Mouse (Mus musculus): ENCODE results near the gene Myo9b. TPM values are rescaled to one million over a fixed set of nuclear protein-coding genes. Genes with fewer than 3 reads are reported as not detected.
A peak's percentile ranks its signal among the peaks of the same experiment; 100 is the strongest.

The Myo9b gene
- polyA plus RNA-seq, 1 experiment from 2014 or later: 71.2 TPM

GRCm38 (mm10) chr8:71346581-71346980 lies 74.1 kb downstream of the Myo9b start:
- DNase-seq (ENCODE audit: low read depth, low spot score): no peak
- ChIA-PET POLR2A (no interaction called here), CTCF (no interaction called here)
- in situ Hi-C loops (cut with MboI; ENCODE audit: low pct_unique_long_range_greater_than_20kb): no loop called here
- H3K27me3 ChIP-seq: no peaks in the 10 kb centered on the region
- TF ChIP-seq CTCF (IDR thresholded peaks at IDR 0.05): no peak
- no peak for ATAC-seq

DNA sequence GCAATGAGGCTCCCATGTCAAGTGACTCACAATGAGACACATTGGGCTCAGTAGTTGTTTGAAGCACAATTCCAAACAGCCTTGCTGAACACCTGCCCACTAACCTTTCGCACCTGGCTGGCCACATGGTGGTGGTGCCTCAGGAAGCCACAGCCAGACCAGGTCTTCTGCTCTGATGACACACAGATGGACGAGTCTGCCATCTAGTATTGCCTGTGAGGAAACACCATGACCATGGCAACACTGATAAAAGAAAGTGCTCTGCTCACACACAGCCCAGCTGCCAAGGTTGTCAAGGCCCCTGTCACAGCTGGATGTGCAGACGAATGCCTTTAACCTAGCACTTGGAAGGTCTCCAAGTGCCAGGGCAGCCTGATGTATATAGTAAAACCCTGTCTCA lies 78.6 kb downstream of the Myo9b start:
- TF ChIP-seq CTCF (IDR thresholded peaks at IDR 0.05): no peak
- CTCF ChIA-PET: interaction anchor here (1.4 kb wide), 1 partner anchor 17 kb away, joined by 3 read pairs; no protein-coding TSS in a partner anchor
- no peaks in the 10 kb centered on the region for H3K27me3 ChIP-seq
- POLR2A ChIA-PET: no interaction called here
- DNase-seq (ENCODE audit: low read depth, low spot score) (no peak), ATAC-seq (no peak)
- in situ Hi-C loops (cut with MboI; ENCODE audit: low pct_unique_long_range_greater_than_20kb): loop anchor here (25.0 kb wide), 1 partner anchor 464 kb away; the partner anchor contains the start of genes Rpl18a and Slc5a5

DNA sequence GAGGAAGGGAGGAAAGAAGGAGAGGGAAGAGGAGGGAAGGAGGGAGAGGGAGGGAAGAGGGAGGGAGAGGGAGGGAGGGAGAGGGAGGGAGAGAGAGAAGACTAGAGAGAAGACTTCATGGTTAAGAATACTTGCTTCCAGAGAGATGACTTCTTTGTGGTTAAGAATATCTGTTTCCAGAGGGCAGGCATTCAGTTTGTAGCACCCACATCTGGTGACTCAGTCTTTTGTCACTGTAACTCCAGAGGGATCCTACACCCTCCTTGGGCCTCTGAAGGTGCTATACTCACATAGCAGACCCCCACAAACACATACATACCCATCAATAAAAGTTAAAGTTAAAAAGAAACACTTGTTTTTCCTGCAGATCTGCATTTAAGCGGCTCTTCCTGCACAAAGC lies 79.0 kb downstream of the Myo9b start:
- ATAC-seq (no peak), DNase-seq (ENCODE audit: low read depth, low spot score) (no peak)
- TF ChIP-seq CTCF (IDR thresholded peaks at IDR 0.05): no peak
- POLR2A ChIA-PET: no interaction called here
- in situ Hi-C loops (cut with MboI; ENCODE audit: low pct_unique_long_range_greater_than_20kb): loop anchor here (25.0 kb wide), 1 partner anchor 464 kb away; the partner anchor contains the start of genes Rpl18a and Slc5a5
- H3K27me3 ChIP-seq: no peaks in the 10 kb centered on the region
- CTCF ChIA-PET: no interaction called here

GRCm38 (mm10) chr8:71358026-71358425 lies 85.5 kb downstream of the Myo9b start:
- DNase-seq (ENCODE audit: low read depth, low spot score): no peak
- in situ Hi-C loops (cut with MboI; ENCODE audit: low pct_unique_long_range_greater_than_20kb): loop anchor here (25.0 kb wide), 1 partner anchor 471 kb away; the partner anchor contains the start of genes Rpl18a and Slc5a5
- H3K27me3 ChIP-seq: no peaks in the 10 kb centered on the region
- no peak for ATAC-seq
- ChIA-PET POLR2A (no interaction called here), CTCF (no interaction called here)
- no peak for TF ChIP-seq CTCF (IDR thresholded peaks at IDR 0.05)

- no peak for TF ChIP-seq CTCF (IDR thresholded peaks at IDR 0.05)
- in situ Hi-C loops (cut with MboI; ENCODE audit: low pct_unique_long_range_greater_than_20kb): loop anchor here (25.0 kb wide), 1 partner anchor 480 kb away; the partner anchor contains the start of genes Rpl18a and Slc5a5
- POLR2A ChIA-PET: interaction anchor here (1.1 to 1.6 kb wide), 3 partner anchors 13 to 38 kb away, joined by 3 to 5 read pairs (median 4); no protein-coding TSS in a partner anchor
- H3K27me3 ChIP-seq: no peaks in the 10 kb centered on the region
- peak; percentile 51 for ATAC-seq
- CTCF ChIA-PET: no interaction called here
- DNase-seq (ENCODE audit: low read depth, low spot score): peak; percentile 64
Observed at GRCm38 (mm10) chr8:71366771-71367528, 94.4 kb downstream of the Myo9b start, which contains the start of gene Use1. Gene Use1 (plus strand): TSS chr8:71366848.

DNA sequence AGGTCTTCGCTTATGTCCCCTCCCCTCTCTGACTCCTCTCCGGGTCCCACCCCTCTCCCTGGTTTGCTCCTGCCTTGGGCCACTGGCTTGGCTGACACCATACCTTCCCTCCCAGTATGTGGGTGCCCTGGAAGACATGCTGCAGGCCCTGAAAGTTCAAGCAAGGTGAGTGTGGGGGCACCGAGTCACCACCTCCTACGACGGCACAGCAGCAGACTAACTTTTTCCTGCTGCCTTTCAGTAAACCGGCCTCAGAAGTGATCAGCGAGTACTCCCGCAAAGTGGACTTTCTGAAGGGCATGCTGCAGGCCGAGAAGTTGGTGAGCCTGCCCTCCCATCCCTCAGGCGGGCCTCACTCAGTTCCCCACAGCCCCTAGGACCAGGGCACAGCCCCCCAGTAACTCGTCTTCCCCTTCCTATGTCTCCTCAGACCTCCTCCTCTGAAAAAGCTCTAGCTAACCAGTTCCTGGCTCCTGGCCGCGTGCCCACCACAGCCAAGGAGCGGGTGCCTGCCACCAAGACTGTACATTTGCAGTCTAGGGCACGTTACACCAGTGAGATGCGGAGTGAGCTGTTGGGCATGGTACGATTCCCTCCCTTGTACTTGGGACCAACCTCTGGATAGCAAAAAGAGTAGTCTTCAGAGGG lies 95.1 kb downstream of the Myo9b start:
- H3K27me3 ChIP-seq: no peaks in the 10 kb centered on the region
- POLR2A ChIA-PET: interaction anchor here (1.1 to 1.6 kb wide), 3 partner anchors 12 to 37 kb away, joined by 3 to 5 read pairs (median 4); no protein-coding TSS in a partner anchor
- no peak for TF ChIP-seq CTCF (IDR thresholded peaks at IDR 0.05)
- CTCF ChIA-PET: no interaction called here
- in situ Hi-C loops (cut with MboI; ENCODE audit: low pct_unique_long_range_greater_than_20kb): loop anchor here (25.0 kb wide), 1 partner anchor 480 kb away; the partner anchor contains the start of genes Rpl18a and Slc5a5
- DNase-seq (ENCODE audit: low read depth, low spot score): no peak
- ATAC-seq: no peak

DNA sequence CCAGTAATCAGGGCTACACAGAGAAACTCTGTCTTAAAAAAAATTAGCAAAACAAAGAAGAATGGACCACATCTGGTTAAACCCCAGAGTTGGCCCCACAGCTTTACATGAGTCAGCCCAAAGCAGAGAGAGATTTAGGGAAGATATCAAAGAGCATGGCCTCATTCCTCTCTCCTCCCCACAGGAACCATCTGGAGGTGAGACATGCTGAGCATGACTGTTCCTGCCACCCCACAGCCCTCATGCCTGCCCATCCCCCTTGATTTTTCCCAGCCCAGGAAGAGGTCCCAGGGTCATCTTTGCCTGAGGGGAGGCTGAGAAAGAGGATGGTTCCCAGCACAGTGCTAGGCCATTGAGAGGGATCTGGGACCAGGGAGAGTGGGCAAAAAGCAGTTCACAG lies 95.9 kb downstream of the Myo9b start:
- in situ Hi-C loops (cut with MboI; ENCODE audit: low pct_unique_long_range_greater_than_20kb): loop anchor here (25.0 kb wide), 1 partner anchor 481 kb away; the partner anchor contains the start of genes Rpl18a and Slc5a5
- ATAC-seq (no peak), DNase-seq (ENCODE audit: low read depth, low spot score) (no peak)
- POLR2A ChIA-PET: interaction anchor here (1.1 to 1.6 kb wide), 2 partner anchors 11 to 36 kb away, joined by 4 to 5 read pairs; no protein-coding TSS in a partner anchor
- no peak for TF ChIP-seq CTCF (IDR thresholded peaks at IDR 0.05)
- H3K27me3 ChIP-seq: no peaks in the 10 kb centered on the region
- CTCF ChIA-PET: no interaction called here

GRCm38 (mm10) chr8:71369040-71369718 lies 96.7 kb downstream of the Myo9b start:
- H3K27me3 ChIP-seq: no peaks in the 10 kb centered on the region
- TF ChIP-seq CTCF (IDR thresholded peaks at IDR 0.05): no peak
- ATAC-seq (no peak), DNase-seq (ENCODE audit: low read depth, low spot score) (no peak)
- ChIA-PET CTCF (no interaction called here), POLR2A (no interaction called here)
- in situ Hi-C loops (cut with MboI; ENCODE audit: low pct_unique_long_range_greater_than_20kb): loop anchor here (25.0 kb wide), 1 partner anchor 482 kb away; the partner anchor contains the start of genes Rpl18a and Slc5a5

- no peak for ATAC-seq
- no peak for TF ChIP-seq CTCF (IDR thresholded peaks at IDR 0.05)
- ChIA-PET CTCF (interaction anchor here (2.3 to 3.0 kb wide), 3 partner anchors 11 to 34 kb away, joined by 12 to 14 read pairs (median 12); partner anchors contain the start of genes Babam1 and Nr2f6), POLR2A (interaction anchor here (0.6 to 2.4 kb wide), 2 partner anchors 10 to 60 kb away, joined by 3 to 16 read pairs; partner anchors contain the start of gene Nr2f6)
- H3K27me3 ChIP-seq: no peaks in the 10 kb centered on the region
- DNase-seq (ENCODE audit: low read depth, low spot score): no peak
- in situ Hi-C loops (cut with MboI; ENCODE audit: low pct_unique_long_range_greater_than_20kb): loop anchor here (5.0 to 25.0 kb wide), 2 partner anchors 37 to 483 kb away; partner anchors contain the start of genes Ankle1, Rpl18a and Slc5a5
Observed at GRCm38 (mm10) chr8:71370711-71371235, 98.3 kb downstream of the Myo9b start.

Data from Patski (cell line).